Comparison of ENCODE assay signal across 12 mouse cellular contexts in the genomic region with DNA sequence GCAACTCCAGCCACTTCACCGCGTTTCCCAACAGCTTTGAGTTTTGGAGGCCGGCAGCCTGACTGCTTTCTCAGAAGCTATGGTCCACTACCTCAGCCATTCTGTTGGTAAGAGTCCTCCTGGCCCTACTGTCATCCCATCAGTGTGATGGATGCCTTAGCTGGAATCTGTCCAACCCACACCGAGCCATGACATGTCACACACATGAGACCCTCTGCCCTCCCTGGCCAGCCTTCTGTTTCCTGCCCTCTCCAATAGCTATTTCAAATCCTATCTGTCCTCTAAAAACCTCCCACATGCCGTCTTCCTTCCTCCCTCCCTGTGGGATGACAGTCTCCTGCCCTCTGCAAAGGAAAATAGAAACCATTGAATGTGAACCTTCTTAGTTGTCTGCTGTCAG. TPM values are rescaled to one million over a fixed set of nuclear protein-coding genes. Genes with fewer than 3 reads are reported as not detected.
A peak's percentile ranks its signal among the peaks of the same experiment; 100 is the strongest.
DNase-seq lines count a peak whose midpoint lies in the region; ATAC-seq and TF ChIP-seq lines count a peak whose summit lies in the region.
"Had no signal": no experiment of that assay in that cellular context is flagged by ENCODE, and none has a peak within 500 bp of the region (broad histone marks: within the 10 kb centered on the region; RNA-seq: fewer than 3 reads in every experiment).

No protein-coding gene starts in this region.

- peak overlapping the region; percentile 53; the same call in 1 of the 2 replicates for H3K4me3 ChIP-seq in midbrain, embryonic 10.5 days
- no peak overlapping the region for H3K4me3 ChIP-seq in midbrain, embryonic 16.5 days (ENCODE audit: low read depth, low read length)
- H3K4me3 ChIP-seq in kidney, adult 2 months (ENCODE audit: insufficient read depth, low read depth, low read length), result no peak overlapping the region
- H3K4me3 ChIP-seq in midbrain, embryonic 13.5 days (replicated peaks), result no peak overlapping the region

- 84% methylated on average over 5 of the region's 5 CpGs for WGBS in midbrain, embryonic 10.5 days
- 85% methylated on average over 5 of the region's 5 CpGs for WGBS in midbrain, embryonic 16.5 days
- WGBS in kidney, adult 2 months, result 21% methylated on average over 5 of the region's 5 CpGs
- WGBS in midbrain, embryonic 13.5 days, result 89% methylated on average over 5 of the region's 5 CpGs

- TF ChIP-seq POLR2A in kidney, adult 2 months (IDR thresholded peaks at IDR 0.05; ENCODE audit: low read depth, low read length), result no peak

- H3K4me1 ChIP-seq in midbrain, embryonic 10.5 days, result peaks cover 42% of the 10 kb centered on the region
- H3K4me1 ChIP-seq in midbrain, embryonic 16.5 days (ENCODE audit: control insufficient read depth, insufficient read depth, low read length), result peaks cover 21% of the 10 kb centered on the region
- peaks cover 23% of the 10 kb centered on the region for H3K4me1 ChIP-seq in kidney, adult 2 months (ENCODE audit: control insufficient read depth, insufficient read depth, low read length)
- peaks cover 28% of the 10 kb centered on the region for H3K4me1 ChIP-seq in midbrain, embryonic 13.5 days (replicated peaks)

- no peaks in the 10 kb centered on the region for H3K36me3 ChIP-seq in midbrain, embryonic 10.5 days
- no peaks in the 10 kb centered on the region for H3K36me3 ChIP-seq in midbrain, embryonic 16.5 days (ENCODE audit: control insufficient read depth, insufficient read depth, low read length)
- no peaks in the 10 kb centered on the region for H3K36me3 ChIP-seq in kidney, adult 2 months (ENCODE audit: control insufficient read depth, insufficient read depth, low read length)
- no peaks in the 10 kb centered on the region for H3K36me3 ChIP-seq in midbrain, embryonic 13.5 days
- H3K36me3 ChIP-seq: intestine, embryonic 15.5 days had no signal

- DNase-seq in heart, adult 11 months, result peak; percentile 90
- DNase-seq in heart, postnatal 14 days, result no peak
- no peak for DNase-seq in midbrain, embryonic 10.5 days (ENCODE audit: low spot score)
- peak; percentile 65 for DNase-seq in kidney, adult 2 months
- DNase-seq in MN1 (ENCODE audit: low spot score), result no peak

- no peak overlapping the region for H3K4me2 ChIP-seq in midbrain, embryonic 16.5 days (ENCODE audit: low read length)
- peak overlapping the region; percentile 65 for H3K4me2 ChIP-seq in midbrain, embryonic 13.5 days (replicated peaks)

- intact Hi-C loops in heart, postnatal 14 days (cut with DNase I), result no loop called here

- H3K9ac ChIP-seq in midbrain, embryonic 16.5 days (ENCODE audit: low read depth, low read length), result no peak overlapping the region
- H3K9ac ChIP-seq in midbrain, embryonic 13.5 days (replicated peaks), result no peak overlapping the region
- H3K9ac ChIP-seq: intestine, embryonic 15.5 days had no signal

- H3K9me3 ChIP-seq in midbrain, embryonic 10.5 days (replicated peaks), result no peaks in the 10 kb centered on the region
- H3K9me3 ChIP-seq in midbrain, embryonic 16.5 days (replicated peaks; ENCODE audit: control insufficient read depth, low read length, poor library complexity, severe bottlenecking), result no peaks in the 10 kb centered on the region
- H3K9me3 ChIP-seq in midbrain, embryonic 13.5 days, result no peaks in the 10 kb centered on the region
- H3K9me3 ChIP-seq: intestine, embryonic 15.5 days had no signal

- H3K27ac ChIP-seq in midbrain, embryonic 10.5 days (replicated peaks), result peak overlapping the region; percentile 84
- H3K27ac ChIP-seq in midbrain, embryonic 16.5 days (ENCODE audit: low read length), result no peak overlapping the region
- peak overlapping the region; percentile 31 for H3K27ac ChIP-seq in kidney, adult 2 months (ENCODE audit: insufficient read depth, low read depth, low read length)
- H3K27ac ChIP-seq in midbrain, embryonic 13.5 days, result no peak overlapping the region

- H3K27me3 ChIP-seq in midbrain, embryonic 10.5 days (ENCODE audit: low read depth, poor library complexity, severe bottlenecking), result peaks cover 4% of the 10 kb centered on the region
- no peaks in the 10 kb centered on the region for H3K27me3 ChIP-seq in midbrain, embryonic 16.5 days (ENCODE audit: control insufficient read depth, insufficient read depth, low read depth, low read length)
- H3K27me3 ChIP-seq in kidney, adult 2 months (replicated peaks; ENCODE audit: control insufficient read depth, insufficient read depth, low read length), result no peaks in the 10 kb centered on the region
- H3K27me3 ChIP-seq in midbrain, embryonic 13.5 days, result no peaks in the 10 kb centered on the region
- H3K27me3 ChIP-seq: intestine, embryonic 15.5 days had no signal

- ATAC-seq in midbrain, embryonic 16.5 days, result no peak
- no peak for ATAC-seq in midbrain, embryonic 13.5 days
- no peak for ATAC-seq in megakaryocyte-erythroid progenitor cell, adult 5-6 weeks (replicated peaks; ENCODE audit: low FRiP score, low TSS enrichment, poor library complexity, severe bottlenecking)

- no peak for TF ChIP-seq CTCF in kidney, adult 2 months (conservative IDR thresholded peaks at IDR 0.05; ENCODE audit: insufficient read depth, insufficient read length, low read depth, low read length)

RNA-seq across cellular contexts. Expression of a gene that starts 1.2 kb away (rescaled TPM):
- not detected for total RNA-seq in heart, postnatal 14 days (2021)
- polyA plus RNA-seq in midbrain, embryonic 10.5 days (2016; fragmentation: Nextera tagmentation; extraction: Ambion mirVana), result 0.62 and 0.70 TPM in 2 replicates
- polyA plus RNA-seq in midbrain, embryonic 16.5 days (2015; fragmentation: Nextera tagmentation; extraction: Ambion mirVana), result 0.25 and 0.30 TPM in 2 replicates
- 0.87 and 1.2 TPM in 2 replicates for polyA plus RNA-seq in kidney, adult 2 months (2012; rRNA removed)
- 0.66 and 0.73 TPM in 2 replicates for polyA plus RNA-seq in midbrain, embryonic 13.5 days (2015; fragmentation: Nextera tagmentation; extraction: Ambion mirVana)
- not detected in 2 replicates for total RNA-seq in megakaryocyte-erythroid progenitor cell, adult 5-6 weeks (2014; fragmentation: Nextera tagmentation)
- total RNA-seq in megakaryocyte-erythroid progenitor cell, adult 5-6 weeks (2017), result not detected in 2 replicates
- polyA plus RNA-seq: activated CD4-positive, CD25-positive, alpha-beta regulatory T cell, adult 4 months had no signal

RNA-seq across cellular contexts. Expression of a gene that starts 11.2 kb away (rescaled TPM):
- 1 to 10 TPM in 1 of 2 experiments, under 1 TPM in 1; 0.93 to 1.7 TPM for total RNA-seq in heart, postnatal 14 days (2021)
- 1.8 and 2.1 TPM in 2 replicates for polyA plus RNA-seq in midbrain, embryonic 10.5 days (2016; fragmentation: Nextera tagmentation; extraction: Ambion mirVana)
- 4.7 and 5.4 TPM in 2 replicates for polyA plus RNA-seq in midbrain, embryonic 16.5 days (2015; fragmentation: Nextera tagmentation; extraction: Ambion mirVana)
- polyA plus RNA-seq in kidney, adult 2 months (2012; rRNA removed), result 5.6 and 6.8 TPM in 2 replicates
- 2.5 and 3.1 TPM in 2 replicates for polyA plus RNA-seq in midbrain, embryonic 13.5 days (2015; fragmentation: Nextera tagmentation; extraction: Ambion mirVana)
- total RNA-seq in megakaryocyte-erythroid progenitor cell, adult 5-6 weeks (2014; fragmentation: Nextera tagmentation), result not detected in 2 replicates
- total RNA-seq in megakaryocyte-erythroid progenitor cell, adult 5-6 weeks (2017), result not detected in 2 replicates
- polyA plus RNA-seq: activated CD4-positive, CD25-positive, alpha-beta regulatory T cell, adult 4 months had no signal

RNA-seq across cellular contexts. Expression of a gene that starts 31.7 kb away (rescaled TPM):
- total RNA-seq in heart, postnatal 14 days (2021), result under 1 TPM; 0.20 to 0.36 TPM
- polyA plus RNA-seq in midbrain, embryonic 10.5 days (2016; fragmentation: Nextera tagmentation; extraction: Ambion mirVana), result 0.47 and 0.62 TPM in 2 replicates
- 0.11 TPM in 1 of 2 replicates, not detected in the other for polyA plus RNA-seq in midbrain, embryonic 16.5 days (2015; fragmentation: Nextera tagmentation; extraction: Ambion mirVana)
- polyA plus RNA-seq in kidney, adult 2 months (2012; rRNA removed), result 0.03 TPM in 1 of 2 replicates, not detected in the other
- 0.16 TPM in 1 of 2 replicates, not detected in the other for polyA plus RNA-seq in midbrain, embryonic 13.5 days (2015; fragmentation: Nextera tagmentation; extraction: Ambion mirVana)
- total RNA-seq in megakaryocyte-erythroid progenitor cell, adult 5-6 weeks (2014; fragmentation: Nextera tagmentation), result not detected in 2 replicates
- not detected in 2 replicates for total RNA-seq in megakaryocyte-erythroid progenitor cell, adult 5-6 weeks (2017)
- total RNA-seq: forebrain, postnatal 0 days had no signal
- polyA plus RNA-seq: activated CD4-positive, CD25-positive, alpha-beta regulatory T cell, adult 4 months; forebrain, postnatal 0 days; lung, postnatal 0 days had no signal

RNA-seq across cellular contexts. Expression of a gene that starts 49.8 kb away (rescaled TPM):
- under 1 TPM in 1 of 2 experiments, not detected in 1; 0.17 TPM for total RNA-seq in heart, postnatal 14 days (2021)
- 0.56 and 0.78 TPM in 2 replicates for polyA plus RNA-seq in midbrain, embryonic 10.5 days (2016; fragmentation: Nextera tagmentation; extraction: Ambion mirVana)
- 0.20 TPM in 1 of 2 replicates, not detected in the other for polyA plus RNA-seq in midbrain, embryonic 16.5 days (2015; fragmentation: Nextera tagmentation; extraction: Ambion mirVana)
- 0.64 and 8.4 TPM in 2 replicates for polyA plus RNA-seq in kidney, adult 2 months (2012; rRNA removed)
- polyA plus RNA-seq in midbrain, embryonic 13.5 days (2015; fragmentation: Nextera tagmentation; extraction: Ambion mirVana), result 0.07 and 0.22 TPM in 2 replicates
- not detected in 2 replicates for total RNA-seq in megakaryocyte-erythroid progenitor cell, adult 5-6 weeks (2014; fragmentation: Nextera tagmentation)
- total RNA-seq in megakaryocyte-erythroid progenitor cell, adult 5-6 weeks (2017), result not detected in 2 replicates
- polyA plus RNA-seq: lung, postnatal 0 days had no signal

Comparison
In these comparisons a context has a peak if more than half of its experiments do, and no peak if none do; other contexts are left out.
1. DNase-seq: peak in heart, adult 11 months (single experiment) and kidney, adult 2 months (single experiment); none in heart, postnatal 14 days (0 of 2), midbrain, embryonic 10.5 days (single experiment) and MN1 (single experiment).
2. H3K27ac ChIP-seq: peak in midbrain, embryonic 10.5 days (single experiment) and kidney, adult 2 months (single experiment); none in midbrain, embryonic 16.5 days (single experiment) and midbrain, embryonic 13.5 days (single experiment).